ENCODE assay signal across 8 mouse cellular contexts in the genomic region with DNA sequence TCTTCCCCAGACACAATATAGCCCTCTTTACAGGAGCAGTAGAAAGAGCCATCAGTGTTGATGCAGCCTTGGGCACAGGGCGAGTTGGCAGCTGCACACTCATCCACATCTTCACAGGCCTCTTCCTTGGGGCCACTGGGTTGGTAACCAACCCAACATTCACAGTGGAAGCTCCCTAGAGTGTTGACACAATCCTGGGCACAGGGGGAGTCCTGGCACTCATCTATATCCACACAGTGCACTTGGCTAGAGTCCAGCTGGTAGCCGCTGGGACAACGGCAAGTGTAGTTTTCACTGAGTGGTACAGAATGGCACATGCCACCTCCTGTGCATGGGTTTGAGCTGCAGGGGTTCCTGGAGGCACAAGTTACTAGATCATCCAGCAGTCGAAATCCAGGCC. TPM values are rescaled to one million over a fixed set of nuclear protein-coding genes. Genes with fewer than 3 reads are reported as not detected.
DNase-seq lines count a peak whose midpoint lies in the region; ATAC-seq and TF ChIP-seq lines count a peak whose summit lies in the region.

No protein-coding gene starts in this region.

- no peaks in the 10 kb centered on the region for H3K27me3 ChIP-seq in lung, embryonic 14.5 days (ENCODE audit: insufficient read depth, low read length)
- H3K27me3 ChIP-seq in heart, embryonic 14.5 days (ENCODE audit: control insufficient read depth, insufficient read depth, low read length), result no peaks in the 10 kb centered on the region
- no peaks in the 10 kb centered on the region for H3K27me3 ChIP-seq in neural tube, embryonic 13.5 days
- H3K27me3 ChIP-seq in thymus, adult 2 months (ENCODE audit: control insufficient read depth, insufficient read depth, low read length), result no peaks in the 10 kb centered on the region

- peak overlapping the region; percentile 86 for H3K27ac ChIP-seq in lung, embryonic 14.5 days (ENCODE audit: low read depth)
- peak overlapping the region; percentile 65 to 90 for H3K27ac ChIP-seq in heart, embryonic 14.5 days (replicated peaks in 1 of 2; ENCODE audit: control insufficient read depth in 1 of 2, insufficient read depth in 1 of 2, low read depth in 2 of 2, low read length in 2 of 2)
- H3K27ac ChIP-seq in neural tube, embryonic 13.5 days (replicated peaks), result peak overlapping the region; percentile 68
- no peak overlapping the region for H3K27ac ChIP-seq in thymus, adult 2 months (ENCODE audit: control insufficient read depth, insufficient read depth, low read length)

- peaks cover 12% of the 10 kb centered on the region for H3K4me1 ChIP-seq in lung, embryonic 14.5 days (ENCODE audit: insufficient read depth)
- H3K4me1 ChIP-seq in heart, embryonic 14.5 days (ENCODE audit: control insufficient read depth in 2 of 2, insufficient read depth in 2 of 2, low read length in 2 of 2), result peaks cover 0 to 4% of the 10 kb centered on the region in 2 experiments
- H3K4me1 ChIP-seq in neural tube, embryonic 13.5 days (replicated peaks), result no peaks in the 10 kb centered on the region
- peaks cover 24% of the 10 kb centered on the region for H3K4me1 ChIP-seq in thymus, adult 2 months (replicated peaks; ENCODE audit: control insufficient read depth, insufficient read depth, low read length)

- peak; percentile 26 for DNase-seq in lung, embryonic 14.5 days
- no peak for DNase-seq in lung, postnatal 25 days (ENCODE audit: low spot score)
- DNase-seq in kidney, postnatal 25 days, result peak; percentile 24 to 39
- no peak for DNase-seq in testis, postnatal 10 days (ENCODE audit: low spot score)
- no peak for DNase-seq in adrenal gland, postnatal 25 days
- no peak for DNase-seq in thymus, adult 2 months

- WGBS in lung, embryonic 14.5 days, result 69% methylated on average over 4 of the region's 4 CpGs
- 57% methylated on average over 4 of the region's 4 CpGs for WGBS in heart, embryonic 14.5 days
- 74% methylated on average over 4 of the region's 4 CpGs for WGBS in neural tube, embryonic 13.5 days
- 14% methylated on average over 4 of the region's 4 CpGs for WGBS in thymus, adult 2 months

- no peak for TF ChIP-seq POLR2A in thymus, adult 2 months (IDR thresholded peaks at IDR 0.05; ENCODE audit: control insufficient read depth, extremely low read depth, insufficient read depth, low read length, poor library complexity)

- peak overlapping the region; percentile 42 for H3K4me2 ChIP-seq in lung, embryonic 14.5 days
- peak overlapping the region; percentile 47 for H3K4me2 ChIP-seq in heart, embryonic 14.5 days (ENCODE audit: low read length)
- peak overlapping the region; percentile 24 for H3K4me2 ChIP-seq in neural tube, embryonic 13.5 days

- H3K4me3 ChIP-seq in lung, embryonic 14.5 days (ENCODE audit: low read depth, low read length), result peak overlapping the region; percentile 34
- H3K4me3 ChIP-seq in heart, embryonic 14.5 days (ENCODE audit: control insufficient read depth in 1 of 2, insufficient read depth in 1 of 2, low read depth in 1 of 2, low read length in 2 of 2), result peak overlapping the region; percentile 34 to 39
- H3K4me3 ChIP-seq in neural tube, embryonic 13.5 days, result peak overlapping the region; percentile 21
- H3K4me3 ChIP-seq in thymus, adult 2 months (ENCODE audit: control insufficient read depth, insufficient read depth, low read length), result no peak overlapping the region

- H3K36me3 ChIP-seq in lung, embryonic 14.5 days (ENCODE audit: insufficient read depth), result no peaks in the 10 kb centered on the region; the same call in 1 of the 2 replicates
- H3K36me3 ChIP-seq in heart, embryonic 14.5 days (ENCODE audit: control insufficient read depth, insufficient read depth, low read length), result no peaks in the 10 kb centered on the region
- no peaks in the 10 kb centered on the region for H3K36me3 ChIP-seq in neural tube, embryonic 13.5 days
- H3K36me3 ChIP-seq in thymus, adult 2 months (ENCODE audit: control insufficient read depth, insufficient read depth, low read length), result no peaks in the 10 kb centered on the region

- ATAC-seq in lung, embryonic 14.5 days (ENCODE audit: insufficient read depth), result no peak
- no peak for ATAC-seq in heart, embryonic 14.5 days (ENCODE audit: insufficient number of reproducible peaks, insufficient read depth, low FRiP score, low read depth)
- ATAC-seq in neural tube, embryonic 13.5 days (ENCODE audit: low read depth), result peak; percentile 8; the same call in 1 of the 2 replicates

- no peaks in the 10 kb centered on the region for H3K9me3 ChIP-seq in lung, embryonic 14.5 days (ENCODE audit: low read depth, low read length)
- no peaks in the 10 kb centered on the region for H3K9me3 ChIP-seq in heart, embryonic 14.5 days (ENCODE audit: control insufficient read depth, low read length)
- no peaks in the 10 kb centered on the region for H3K9me3 ChIP-seq in neural tube, embryonic 13.5 days

- TF ChIP-seq CTCF in lung, embryonic 14.5 days (IDR thresholded peaks at IDR 0.05; ENCODE audit: low read depth), result no peak
- no peak for TF ChIP-seq CTCF in thymus, adult 2 months (IDR thresholded peaks at IDR 0.05; ENCODE audit: borderline replicate concordance, control insufficient read depth, extremely low read depth, insufficient read depth, low read length, poor library complexity)

- peak overlapping the region; percentile 55 for H3K9ac ChIP-seq in lung, embryonic 14.5 days
- H3K9ac ChIP-seq in heart, embryonic 14.5 days (ENCODE audit: low read length), result peak overlapping the region; percentile 74
- no peak overlapping the region for H3K9ac ChIP-seq in neural tube, embryonic 13.5 days

RNA-seq across cellular contexts. Expression of gene Cd93, which starts 1.2 kb away (rescaled TPM):
- polyA plus RNA-seq in lung, embryonic 14.5 days (2014; fragmentation: Nextera tagmentation; extraction: Ambion mirVana), result 33.7 and 34.4 TPM in 2 replicates
- 31.2 and 32.0 TPM in 2 replicates for polyA plus RNA-seq in heart, embryonic 14.5 days (2014; fragmentation: Nextera tagmentation; extraction: Ambion mirVana)
- polyA plus RNA-seq in neural tube, embryonic 13.5 days (2015; fragmentation: Nextera tagmentation; extraction: Ambion mirVana), result 9.2 TPM in 2 replicates
- 26.4 and 29.0 TPM in 2 replicates for total RNA-seq in adrenal gland, postnatal 25 days (2021)
- polyA plus RNA-seq in thymus, adult 2 months (2012; rRNA removed), result 3.3 and 3.6 TPM in 2 replicates

RNA-seq across cellular contexts. Expression of gene Thbd, which starts 34.2 kb away (rescaled TPM):
- polyA plus RNA-seq in lung, embryonic 14.5 days (2014; fragmentation: Nextera tagmentation; extraction: Ambion mirVana), result 115 and 116 TPM in 2 replicates
- polyA plus RNA-seq in heart, embryonic 14.5 days (2014; fragmentation: Nextera tagmentation; extraction: Ambion mirVana), result 13.6 and 20.0 TPM in 2 replicates
- 8.7 and 10.0 TPM in 2 replicates for polyA plus RNA-seq in neural tube, embryonic 13.5 days (2015; fragmentation: Nextera tagmentation; extraction: Ambion mirVana)
- total RNA-seq in adrenal gland, postnatal 25 days (2021), result 16.3 and 17.7 TPM in 2 replicates
- polyA plus RNA-seq in thymus, adult 2 months (2012; rRNA removed), result 9.2 and 13.1 TPM in 2 replicates

RNA-seq across cellular contexts. Expression of gene Sstr4, which starts 47.0 kb away (rescaled TPM):
- polyA plus RNA-seq in lung, embryonic 14.5 days (2014; fragmentation: Nextera tagmentation; extraction: Ambion mirVana), result 4.8 and 5.9 TPM in 2 replicates
- 0.78 and 1.5 TPM in 2 replicates for polyA plus RNA-seq in heart, embryonic 14.5 days (2014; fragmentation: Nextera tagmentation; extraction: Ambion mirVana)
- polyA plus RNA-seq in neural tube, embryonic 13.5 days (2015; fragmentation: Nextera tagmentation; extraction: Ambion mirVana), result 1.7 and 2.9 TPM in 2 replicates
- total RNA-seq in adrenal gland, postnatal 25 days (2021), result not detected in 2 replicates
- 0.26 and 0.34 TPM in 2 replicates for polyA plus RNA-seq in thymus, adult 2 months (2012; rRNA removed)

Comparison
In these comparisons a context has a peak if more than half of its experiments do, and no peak if none do; other contexts are left out.
1. DNase-seq: peak in lung, embryonic 14.5 days (single experiment) and kidney, postnatal 25 days (2 of 2); none in lung, postnatal 25 days (single experiment), testis, postnatal 10 days (single experiment), adrenal gland, postnatal 25 days (single experiment) and thymus, adult 2 months (single experiment).
2. Peak in every context shown above with its lines, with median percentiles within 50 percentile points of each other: H3K4me2 ChIP-seq.